Mouse (Mus musculus) layer of hippocampus, adult 8-10 months (tissue): Measurements from ENCODE around the gene Sfrp2. TPM values are rescaled to one million over a fixed set of nuclear protein-coding genes. Genes with fewer than 3 reads are reported as not detected.

ENCODE experiments used
- DNase-seq, 2 experiments: peaks; one replicate each; pipeline ENCODE4 v3.0.0; 2022; ENCODE audit warnings: low spot score in 2 of 2
- total RNA-seq, 4 experiments: library from RNA; stranded (reverse); gene quantifications; 2 replicates each; pipeline ENCODE4 v1.2.4; 2022

Sfrp2 gene
- 1 to 10 TPM; 1.4 to 1.9 (median 1.6) TPM for total RNA-seq

DNA sequence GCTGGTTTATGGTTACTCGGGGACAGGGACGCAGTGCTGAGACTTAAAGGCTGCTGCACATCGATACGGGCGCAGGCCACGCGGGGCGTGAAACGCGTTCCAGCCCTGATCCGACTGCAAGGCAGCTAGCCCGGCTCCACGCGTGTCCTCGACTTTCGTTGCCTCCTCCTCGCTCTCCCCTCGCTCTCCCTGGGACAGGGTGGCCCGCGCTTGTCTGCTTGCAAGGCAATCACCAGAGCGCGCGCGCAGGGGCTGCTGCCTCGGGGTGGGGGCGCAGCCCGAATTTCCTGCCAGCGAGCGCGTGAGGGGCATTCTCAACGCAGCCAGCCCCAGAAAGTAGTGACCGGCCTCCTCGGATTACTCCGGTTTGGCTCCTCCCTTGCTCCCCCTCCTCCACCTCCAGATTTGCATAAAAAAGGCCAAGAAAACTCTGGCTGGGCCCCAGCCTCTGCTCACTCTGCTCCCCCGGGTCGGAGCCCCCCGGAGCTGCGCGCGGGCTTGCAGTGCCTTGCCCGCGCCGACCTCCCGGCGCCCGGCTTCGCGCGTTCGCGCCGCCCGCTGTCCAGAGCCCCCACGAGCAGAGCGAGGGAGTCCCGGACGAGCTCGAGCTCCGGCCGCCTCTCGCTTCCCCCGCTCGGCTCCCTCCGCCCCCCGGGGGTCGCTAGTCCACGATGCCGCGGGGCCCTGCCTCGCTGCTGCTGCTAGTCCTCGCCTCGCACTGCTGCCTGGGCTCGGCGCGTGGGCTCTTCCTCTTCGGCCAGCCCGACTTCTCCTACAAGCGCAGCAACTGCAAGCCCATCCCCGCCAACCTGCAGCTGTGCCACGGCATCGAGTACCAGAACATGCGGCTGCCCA, at the start of gene Sfrp2:
TSS of gene Sfrp2 (plus strand) at position 451 of the 855 bp plus-strand sequence.
- DNase-seq, result no peak

DNA sequence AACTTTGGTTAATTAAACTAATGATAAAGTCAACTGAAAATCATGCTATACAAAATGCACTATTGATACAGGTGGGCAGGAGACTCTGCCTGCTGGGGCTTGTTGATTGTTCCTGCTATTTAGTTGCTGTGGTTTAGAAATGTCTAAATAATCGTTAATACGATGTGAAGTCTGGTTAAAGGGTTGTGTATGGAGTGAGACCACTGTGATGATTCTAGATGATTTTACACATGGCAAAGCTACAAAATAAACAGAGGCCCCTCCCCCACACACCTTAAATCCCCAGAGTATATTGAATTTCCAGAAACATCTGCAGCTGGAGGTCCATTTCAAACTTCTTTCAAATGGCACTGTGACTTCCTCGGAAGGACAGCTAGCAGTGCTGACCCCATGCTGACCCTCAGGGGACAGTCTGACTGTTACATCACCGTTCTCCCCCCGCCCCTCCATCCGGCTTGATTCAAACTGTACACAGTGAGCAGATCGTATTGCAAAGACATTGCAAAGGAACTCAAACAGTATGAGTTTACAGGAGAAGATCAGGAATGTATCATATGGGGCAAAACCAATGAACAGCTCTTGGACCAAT, 48.4 kb upstream of the Sfrp2 start:
- DNase-seq, result no peak

GRCm38 (mm10) chr3:83718662-83719061, 47.5 kb upstream of the Sfrp2 start:
- DNase-seq, result no peak

DNA sequence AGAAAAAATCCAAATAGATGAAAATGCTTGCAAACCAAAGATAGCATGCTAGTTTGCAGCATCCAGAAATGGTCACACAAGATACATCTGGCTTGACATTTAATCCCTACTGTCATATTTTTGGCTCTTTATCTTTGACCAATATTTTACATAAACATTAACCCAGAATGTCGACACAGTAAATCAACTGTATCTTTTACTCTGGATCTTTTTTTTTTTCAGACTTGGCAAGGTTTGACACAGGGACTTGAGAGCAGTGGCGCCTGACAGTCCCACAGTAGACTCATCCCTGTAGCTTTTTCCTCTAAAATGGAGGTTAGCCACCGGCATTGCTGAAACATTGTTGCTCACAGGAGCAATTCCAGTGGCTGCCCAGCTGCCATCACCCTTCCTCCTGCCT, 37.9 kb upstream of the Sfrp2 start:
- DNase-seq, result no peak

DNA sequence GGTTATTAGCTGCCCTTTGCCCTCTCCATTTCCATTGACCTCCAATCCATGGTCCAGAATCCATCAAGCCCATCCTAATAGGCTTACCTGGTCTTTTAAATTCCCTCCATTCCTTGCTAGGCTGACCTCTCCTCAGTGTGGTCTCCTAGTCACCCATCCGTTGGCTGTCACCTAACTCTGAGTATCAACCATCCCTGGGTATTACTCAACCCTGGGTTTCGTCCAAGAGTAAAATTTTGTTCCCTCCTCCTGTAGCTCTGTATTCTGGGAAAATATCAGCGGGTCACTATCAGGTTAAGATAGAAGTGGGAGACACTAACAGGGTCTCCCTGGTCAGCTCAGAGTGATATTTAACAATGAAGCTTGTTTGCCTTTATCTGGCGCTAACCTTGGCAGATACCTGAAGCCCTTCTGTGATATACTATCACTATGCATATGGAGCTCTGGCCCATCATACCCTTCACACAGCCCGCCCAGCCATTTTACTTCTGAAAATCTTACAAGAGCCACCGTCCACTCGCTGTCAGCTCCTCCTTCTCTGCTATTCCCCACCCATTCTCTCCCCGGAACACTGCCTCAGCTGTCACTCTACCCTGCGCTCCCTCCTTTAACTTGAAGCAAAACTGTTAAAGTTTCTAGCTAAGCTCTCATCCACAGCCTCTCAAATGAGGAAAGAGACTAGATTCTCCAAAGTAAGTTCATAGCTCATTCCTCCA, 37.3 kb upstream of the Sfrp2 start:
- DNase-seq, result no peak

GRCm38 (mm10) chr3:83733985-83734384, 32.1 kb upstream of the Sfrp2 start:
- no peak for DNase-seq

DNA sequence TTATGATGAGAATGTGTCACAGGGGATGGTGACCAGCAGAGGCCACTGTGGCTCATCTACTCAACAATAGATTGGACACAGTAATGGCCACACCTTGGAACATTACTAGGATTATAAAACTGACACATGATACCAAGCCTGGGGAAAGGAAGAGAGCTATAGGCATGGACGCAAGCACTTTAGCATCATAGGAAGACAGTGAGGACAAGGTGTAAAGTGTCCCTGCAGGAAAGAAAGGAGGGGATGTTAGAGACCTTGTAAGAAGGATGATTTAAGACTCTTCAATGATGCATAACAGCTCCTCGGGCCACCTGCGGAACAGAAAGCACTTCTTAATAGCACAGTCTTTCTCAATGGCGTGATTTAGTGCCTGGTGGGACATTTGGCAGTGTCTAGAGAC, 29.1 kb upstream of the Sfrp2 start:
- DNase-seq, result no peak

DNA sequence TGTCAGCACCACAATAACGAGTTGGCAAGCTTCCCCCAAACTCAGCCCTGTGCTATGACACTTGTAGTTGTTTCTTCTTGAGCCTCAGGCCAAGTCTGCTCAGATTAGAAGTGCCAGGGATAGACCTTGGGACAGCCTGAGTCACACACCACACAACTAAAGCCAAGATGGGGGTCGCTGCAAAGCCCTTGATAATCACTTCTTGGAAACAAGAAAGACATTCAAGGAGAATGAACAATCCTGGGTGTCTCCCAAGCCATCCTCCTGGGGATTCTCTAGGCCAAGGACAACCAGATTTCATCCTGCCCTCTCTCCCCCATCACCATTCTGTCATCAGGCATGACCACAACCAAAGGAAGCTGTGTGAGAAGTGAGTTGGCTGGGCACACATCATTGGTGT, 25.9 kb upstream of the Sfrp2 start:
- DNase-seq, result no peak

DNA sequence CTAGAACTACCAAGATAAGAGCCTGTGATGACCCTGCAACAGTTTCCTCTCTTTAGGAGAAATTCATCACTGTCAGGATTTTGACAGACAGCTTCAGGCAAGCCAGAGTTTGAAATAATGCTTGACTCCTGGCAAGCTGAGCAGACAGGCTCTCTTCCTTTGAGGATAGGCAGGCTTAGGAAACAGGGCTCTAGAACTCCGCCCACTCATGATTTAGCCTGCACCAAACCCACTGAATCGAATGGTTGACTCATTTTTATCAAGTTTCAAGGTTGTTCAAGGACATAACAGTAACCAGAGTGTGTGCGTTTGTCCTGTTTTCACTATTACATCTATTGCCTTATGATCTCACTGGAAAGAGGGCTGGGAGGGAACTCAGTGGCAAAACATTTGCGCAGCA, 18.8 kb upstream of the Sfrp2 start:
- no peak for DNase-seq

GRCm38 (mm10) chr3:83747895-83748294, 18.2 kb upstream of the Sfrp2 start:
- no peak for DNase-seq

DNA sequence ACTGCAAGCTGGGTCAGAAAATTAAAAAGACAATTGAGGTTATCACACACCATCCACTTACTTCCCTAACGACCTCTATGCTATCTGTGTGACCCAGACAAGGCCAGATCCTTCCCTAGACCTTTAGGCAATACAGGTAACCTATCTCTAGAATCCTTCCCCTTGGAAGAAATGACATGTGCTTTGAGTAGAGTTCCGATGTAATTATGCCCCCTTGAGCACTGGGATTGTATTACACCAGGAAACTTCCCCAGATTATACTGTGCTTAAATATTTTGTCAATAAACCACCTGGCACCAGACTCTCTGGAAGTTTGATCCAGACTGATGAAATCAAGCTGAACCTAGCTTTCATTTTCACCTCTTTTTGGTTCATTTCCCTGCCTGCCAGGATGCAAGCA, 14.5 kb upstream of the Sfrp2 start:
- DNase-seq, result no peak

DNA sequence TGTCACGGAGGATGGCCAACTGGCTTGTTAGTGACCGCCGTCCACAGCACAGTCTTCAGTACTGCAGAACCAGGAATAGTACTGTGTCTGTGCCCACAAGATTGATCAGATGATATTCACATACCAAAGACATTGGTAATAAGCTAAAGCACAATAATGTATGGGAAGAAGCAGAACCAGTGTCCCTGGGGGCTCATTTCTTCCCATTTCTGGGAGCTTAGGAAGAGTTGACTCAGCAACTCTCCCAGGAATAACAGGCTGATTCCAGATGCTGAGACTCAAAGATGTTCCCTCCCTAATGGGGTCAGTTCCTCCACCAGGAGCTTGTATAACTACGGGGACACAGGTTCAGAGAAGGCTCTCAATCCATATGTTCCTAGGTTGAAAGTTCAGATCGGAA, 13.9 kb upstream of the Sfrp2 start:
- DNase-seq, result no peak

GRCm38 (mm10) chr3:83755043-83755635, 11.0 kb upstream of the Sfrp2 start:
- no peak for DNase-seq

- DNase-seq, result no peak
These were observed 10.5 kb upstream of the Sfrp2 start for GRCm38 (mm10) chr3:83755666-83756065.

- no peak for DNase-seq
These were observed 3.8 kb upstream of the Sfrp2 start for GRCm38 (mm10) chr3:83762361-83762760.

DNA sequence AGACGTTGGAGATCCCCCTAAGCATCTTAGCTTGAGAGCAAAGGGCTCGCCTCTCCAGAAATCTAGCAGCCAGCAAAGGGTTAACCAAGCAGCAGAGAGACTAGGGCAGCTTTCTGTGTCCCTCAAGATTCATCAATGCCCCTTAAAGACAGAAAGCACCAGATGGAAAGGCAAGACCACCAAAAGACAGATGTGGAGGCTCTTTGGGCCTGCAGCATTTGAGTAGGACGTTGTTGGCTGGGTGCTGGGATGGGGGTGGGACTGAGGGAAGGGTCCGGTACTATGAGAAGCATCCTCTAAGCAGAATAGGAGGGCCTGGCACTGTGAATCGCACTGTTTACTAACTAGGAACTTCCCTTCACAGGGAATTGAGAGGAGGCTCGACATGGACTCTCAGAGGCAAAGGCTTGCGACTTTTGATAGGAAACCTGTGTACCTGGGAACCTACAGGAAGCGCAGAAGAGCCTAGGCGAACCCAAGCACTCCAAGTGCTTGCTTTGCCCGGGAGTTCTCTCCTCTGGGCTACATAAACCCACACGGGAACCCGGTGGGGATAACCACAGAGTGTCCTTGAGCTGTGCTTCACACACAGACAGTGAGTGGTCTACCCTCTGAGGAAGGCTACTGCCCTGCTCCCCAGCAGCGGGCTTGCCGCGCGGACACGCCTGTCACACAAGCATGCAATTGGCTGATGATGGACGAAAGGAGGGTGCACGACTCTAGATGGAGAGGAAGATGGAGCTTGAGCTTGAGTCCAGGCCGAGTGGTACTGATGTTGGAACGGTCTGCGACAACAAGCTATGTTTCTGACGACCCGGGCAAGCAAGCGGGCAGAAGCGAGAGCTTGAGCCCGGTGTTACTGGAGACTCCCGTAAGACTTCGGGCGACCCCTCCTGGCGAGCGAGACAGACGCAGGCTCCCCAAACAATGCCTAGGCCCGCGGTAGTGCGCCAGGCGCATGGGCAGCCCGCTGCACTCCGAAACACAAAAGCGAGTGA, 2.3 kb upstream of the Sfrp2 start:
- peak; percentile 21 to 74 for DNase-seq

DNA sequence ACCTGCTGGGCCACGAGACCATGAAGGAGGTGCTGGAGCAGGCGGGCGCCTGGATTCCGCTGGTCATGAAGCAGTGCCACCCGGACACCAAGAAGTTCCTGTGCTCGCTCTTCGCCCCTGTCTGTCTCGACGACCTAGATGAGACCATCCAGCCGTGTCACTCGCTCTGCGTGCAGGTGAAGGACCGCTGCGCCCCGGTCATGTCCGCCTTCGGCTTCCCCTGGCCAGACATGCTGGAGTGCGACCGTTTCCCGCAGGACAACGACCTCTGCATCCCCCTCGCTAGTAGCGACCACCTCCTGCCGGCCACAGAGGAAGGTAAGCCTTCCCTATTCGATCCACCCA, 577 bp downstream of the Sfrp2 start:
- no peak for DNase-seq

GRCm38 (mm10) chr3:83767121-83767520, 1.0 kb downstream of the Sfrp2 start:
- no peak for DNase-seq

GRCm38 (mm10) chr3:83768293-83769035, 2.3 kb downstream of the Sfrp2 start:
- DNase-seq, result no peak

GRCm38 (mm10) chr3:83769036-83769410, 2.9 kb downstream of the Sfrp2 start:
- DNase-seq, result no peak
